Mouse (Mus musculus) myocyte (in vitro differentiated cells): ENCODE results near the gene Gm20388.

Source experiments
- CEBPB ChIP-seq: IDR thresholded peaks from 2 replicates; pipeline ENCODE4 v1.6.1; 2011; ENCODE audit warnings: mild to moderate bottlenecking, moderate library complexity; ENCODE audit not compliant: poor library complexity, insufficient read depth, severe bottlenecking
- E2F4 ChIP-seq: IDR thresholded peaks from one replicate; pipeline ENCODE4 v1.6.1; 2011; ENCODE audit warnings: mild to moderate bottlenecking, control low read depth, moderate library complexity; ENCODE audit not compliant: insufficient read depth
- MAX ChIP-seq: IDR thresholded peaks from one replicate; pipeline ENCODE4 v1.6.1; 2011; ENCODE audit warnings: low read depth, mild to moderate bottlenecking, control low read depth
- MYOD1 ChIP-seq, 3 experiments: IDR thresholded peaks; one replicate each; pipeline ENCODE4 v1.6.1; 2011; ENCODE audit warnings: control low read depth in 2 of 3, low read depth in 2 of 3, mild to moderate bottlenecking in 2 of 3, moderate library complexity in 1 of 3; ENCODE audit not compliant: insufficient read length in 2 of 3, control insufficient read depth in 1 of 3
- MYOG ChIP-seq, 3 experiments: IDR thresholded peaks; one replicate each; pipeline ENCODE4 v1.6.1; 2011; ENCODE audit warnings: control low read depth in 2 of 3, low read depth in 2 of 3, mild to moderate bottlenecking in 2 of 3; ENCODE audit not compliant: insufficient read length in 2 of 3, control insufficient read depth in 1 of 3, insufficient read depth in 1 of 3
- POLR2A ChIP-seq: IDR thresholded peaks from one replicate; pipeline ENCODE4 v1.6.1; 2011; ENCODE audit warnings: low read depth, mild to moderate bottlenecking, control low read depth, moderate library complexity; ENCODE audit not compliant: insufficient read length
- POLR2AphosphoS2 ChIP-seq: IDR thresholded peaks from one replicate; pipeline ENCODE4 v1.6.1; 2011; ENCODE audit warnings: low read depth, control low read depth; ENCODE audit not compliant: insufficient read length
- REST ChIP-seq: IDR thresholded peaks from one replicate; pipeline ENCODE4 v1.6.1; 2011; ENCODE audit warnings: mild to moderate bottlenecking, control low read depth, moderate library complexity; ENCODE audit not compliant: insufficient read depth, insufficient read length
- SRF ChIP-seq: IDR thresholded peaks from one replicate; pipeline ENCODE4 v1.6.1; 2011; ENCODE audit warnings: low read depth; ENCODE audit not compliant: control insufficient read depth, insufficient read length
- TCF12 ChIP-seq: IDR thresholded peaks from one replicate; pipeline ENCODE4 v1.6.1; 2011; ENCODE audit warnings: mild to moderate bottlenecking, control low read depth; ENCODE audit not compliant: poor library complexity, insufficient read depth, severe bottlenecking
- TCF3 ChIP-seq: IDR thresholded peaks from one replicate; pipeline ENCODE4 v1.6.1; 2011; ENCODE audit warnings: low read depth, control low read depth; ENCODE audit not compliant: insufficient read length
- USF1 ChIP-seq: IDR thresholded peaks from one replicate; pipeline ENCODE4 v1.6.1; 2011; ENCODE audit warnings: low read depth, mild to moderate bottlenecking, control low read depth, moderate library complexity

- TF ChIP-seq POLR2AphosphoS2 (no peak), MYOD1 (IDR thresholded peaks at IDR 0.05; ENCODE audit: control insufficient read depth in 1 of 3, insufficient read length in 2 of 3, low read depth in 2 of 3) (no peak), POLR2A (no peak), E2F4 (no peak), MAX (no peak), MYOG (IDR thresholded peaks at IDR 0.05; ENCODE audit: control insufficient read depth in 1 of 3, insufficient read depth in 1 of 3, insufficient read length in 2 of 3, low read depth in 2 of 3) (no peak), TCF12 (no peak), USF1 (no peak), CEBPB (no peak), TCF3 (no peak), REST (no peak), SRF (no peak)
Measured at GRCm38 (mm10) chr8:124317821-124318220, 4407.2 kb downstream of the Gm20388 start.
